In the genomic region with DNA sequence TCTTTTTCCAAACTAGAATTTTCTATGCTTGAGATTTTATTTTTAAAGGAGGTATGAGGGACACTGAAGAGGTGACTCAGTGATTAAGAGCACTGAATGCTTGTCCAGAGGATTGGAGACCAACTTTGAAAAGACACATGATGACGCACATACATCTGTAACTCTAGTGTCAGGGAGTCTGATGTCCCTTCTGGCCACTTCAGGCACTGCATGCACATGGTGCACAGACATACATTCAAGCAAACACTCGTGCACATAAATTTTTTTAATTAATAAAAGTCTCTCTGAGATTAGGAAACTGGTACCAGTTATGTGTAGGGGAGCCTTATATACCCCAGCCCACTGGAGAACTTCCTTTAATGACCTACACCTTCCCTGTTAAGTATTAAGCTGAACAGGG, we compare ENCODE assay signal across 14 mouse cellular contexts. TPM values are rescaled to one million over a fixed set of nuclear protein-coding genes. Genes with fewer than 3 reads are reported as not detected.
"Had no signal": no experiment of that assay in that cellular context is flagged by ENCODE, and none has a peak within 500 bp of the region (broad histone marks: within the 10 kb centered on the region; RNA-seq: fewer than 3 reads in every experiment).

No protein-coding gene starts in this region.

- H3K4me3 ChIP-seq: limb, embryonic 10.5 days; megakaryocyte, embryonic 14.5 days; midbrain, embryonic 15.5 days; stomach, embryonic 15.5 days had no signal

- H3K27me3 ChIP-seq: megakaryocyte, embryonic 14.5 days; midbrain, embryonic 15.5 days; stomach, embryonic 15.5 days had no signal

- H3K4me2 ChIP-seq: liver, embryonic 11.5 days; midbrain, embryonic 11.5 days; midbrain, embryonic 15.5 days; stomach, embryonic 15.5 days had no signal

- DNase-seq: kidney, adult 11 months; kidney, adult 9 months; kidney, postnatal 14 days; liver, postnatal 0 days; lung, postnatal 14 days; right cerebral cortex, postnatal 14 days; thymus, postnatal 36 days had no signal

- H3K36me3 ChIP-seq: limb, embryonic 10.5 days; midbrain, embryonic 15.5 days; stomach, embryonic 15.5 days had no signal

- H3K9me3 ChIP-seq: limb, embryonic 10.5 days; megakaryocyte, embryonic 14.5 days; midbrain, embryonic 15.5 days; stomach, embryonic 15.5 days had no signal

- H3K27ac ChIP-seq: limb, embryonic 10.5 days; macrophage; midbrain, embryonic 15.5 days; stomach, embryonic 15.5 days had no signal

- H3K9ac ChIP-seq: liver, postnatal 0 days; midbrain, embryonic 15.5 days; stomach, embryonic 15.5 days had no signal

- H3K4me1 ChIP-seq: limb, embryonic 10.5 days; midbrain, embryonic 15.5 days; stomach, embryonic 15.5 days had no signal

- ATAC-seq: liver, postnatal 0 days; midbrain, embryonic 15.5 days had no signal

RNA-seq across cellular contexts. Expression of gene Col4a4, which starts 10.5 kb away (rescaled TPM):
- polyA plus RNA-seq: macrophage had no signal

RNA-seq across cellular contexts. Expression of gene Col4a3, which starts 10.5 kb away (rescaled TPM):
- polyA plus RNA-seq: macrophage had no signal
